Mouse (Mus musculus): ENCODE measurements around the gene Ndufb7.

GRCm38 (mm10) chr8:83587644-83588043 is 21.2 kb downstream of the Ndufb7 start:
- no peak for TF ChIP-seq MAX (IDR thresholded peaks at IDR 0.05; ENCODE audit: low read depth)
- TF ChIP-seq E2F4 (IDR thresholded peaks at IDR 0.05; ENCODE audit: insufficient read depth) = no peak
- TF ChIP-seq CEBPB (IDR thresholded peaks at IDR 0.05; ENCODE audit: insufficient read depth, poor library complexity, severe bottlenecking) = no peak
- no peak for TF ChIP-seq USF1 (IDR thresholded peaks at IDR 0.05; ENCODE audit: low read depth)
- no peak for TF ChIP-seq MYOD1 (IDR thresholded peaks at IDR 0.05; ENCODE audit: control insufficient read depth in 1 of 3, insufficient read length in 2 of 3, low read depth in 2 of 3)
- no peak for TF ChIP-seq TCF3 (IDR thresholded peaks at IDR 0.05; ENCODE audit: insufficient read length, low read depth)
- no peak for TF ChIP-seq POLR2A (IDR thresholded peaks at IDR 0.05; ENCODE audit: insufficient read length, low read depth)
- TF ChIP-seq POLR2AphosphoS2 (IDR thresholded peaks at IDR 0.05; ENCODE audit: insufficient read length, low read depth) = no peak

Measured in myocyte (in vitro differentiated cells).